Mouse (Mus musculus): ENCODE measurements around the gene Aebp1. TPM values are rescaled to one million over a fixed set of nuclear protein-coding genes. Genes with fewer than 3 reads are reported as not detected.

Gene Aebp1
- polyA plus RNA-seq, 1 experiment: 10.3 TPM

- WGBS: 85% methylated on average over 7 of the region's 7 CpGs
- H3K4me3 ChIP-seq (replicated peaks; ENCODE audit: insufficient read depth, low read depth, low read length): no peak overlapping the region
- H3K27me3 ChIP-seq (ENCODE audit: control insufficient read depth, insufficient read depth, low read length): no peaks in the 10 kb centered on the region
- H3K27ac ChIP-seq (ENCODE audit: insufficient read depth, low read length): no peak overlapping the region
- TF ChIP-seq POLR2A (IDR thresholded peaks at IDR 0.05; ENCODE audit: borderline replicate concordance, insufficient read depth, low read length): no peak
- TF ChIP-seq CTCF (IDR thresholded peaks at IDR 0.05; ENCODE audit: borderline replicate concordance, insufficient read depth, low read depth, low read length): no peak
- peaks cover 5% of the 10 kb centered on the region for H3K4me1 ChIP-seq (ENCODE audit: control insufficient read depth, insufficient read depth, low read length)
- no peak for DNase-seq
Observed at GRCm38 (mm10) chr11:5835057-5835456, 26.7 kb upstream of the Aebp1 start.

- Histone ChIP-seq H3K27me3 (ENCODE audit: control insufficient read depth, insufficient read depth, low read length) (no peaks in the 10 kb centered on the region), H3K4me1 (ENCODE audit: control insufficient read depth, insufficient read depth, low read length) (peaks cover 5% of the 10 kb centered on the region), H3K27ac (ENCODE audit: insufficient read depth, low read length) (no peak overlapping the region), H3K4me3 (replicated peaks; ENCODE audit: insufficient read depth, low read depth, low read length) (no peak overlapping the region)
- WGBS: 19% methylated on average over 1 of the region's 1 CpGs
- TF ChIP-seq POLR2A (IDR thresholded peaks at IDR 0.05; ENCODE audit: borderline replicate concordance, insufficient read depth, low read length) (no peak), CTCF (IDR thresholded peaks at IDR 0.05; ENCODE audit: borderline replicate concordance, insufficient read depth, low read depth, low read length) (no peak; the same call in 1 of the 2 replicates)
- DNase-seq: peak; percentile 44 to 45
Observed at GRCm38 (mm10) chr11:5836126-5836525, 25.6 kb upstream of the Aebp1 start.

- H3K4me1 ChIP-seq (ENCODE audit: control insufficient read depth, insufficient read depth, low read length): peaks cover 5% of the 10 kb centered on the region
- peak within 1 kb of the TSS; percentile 37 for H3K27ac ChIP-seq (ENCODE audit: insufficient read depth, low read length)
- under 1% methylated on average over 63 of the region's 63 CpGs for WGBS
- peak; percentile 59; the same call in 1 of the 2 replicates for TF ChIP-seq POLR2A (IDR thresholded peaks at IDR 0.05; ENCODE audit: borderline replicate concordance, insufficient read depth, low read length)
- TF ChIP-seq CTCF (IDR thresholded peaks at IDR 0.05; ENCODE audit: borderline replicate concordance, insufficient read depth, low read depth, low read length): peak; percentile 72
- H3K4me3 ChIP-seq (replicated peaks; ENCODE audit: insufficient read depth, low read depth, low read length): peak within 1 kb of the TSS; percentile 83
- DNase-seq: peak; percentile 93 to 94
- no peaks in the 10 kb centered on the region for H3K27me3 ChIP-seq (ENCODE audit: control insufficient read depth, insufficient read depth, low read length)
Observed at GRCm38 (mm10) chr11:5837251-5838246, 24.2 kb upstream of the Aebp1 start, which contains the start of gene Polm. Polm (minus strand) TSS chr11:5838016.

- H3K27me3 ChIP-seq (ENCODE audit: control insufficient read depth, insufficient read depth, low read length): no peaks in the 10 kb centered on the region
- DNase-seq: no peak
- 50% methylated on average over 7 of the region's 7 CpGs for WGBS
- TF ChIP-seq POLR2A (IDR thresholded peaks at IDR 0.05; ENCODE audit: borderline replicate concordance, insufficient read depth, low read length): no peak
- no peak for TF ChIP-seq CTCF (IDR thresholded peaks at IDR 0.05; ENCODE audit: borderline replicate concordance, insufficient read depth, low read depth, low read length)
- peaks cover 5% of the 10 kb centered on the region for H3K4me1 ChIP-seq (ENCODE audit: control insufficient read depth, insufficient read depth, low read length)
- no peak overlapping the region for H3K27ac ChIP-seq (ENCODE audit: insufficient read depth, low read length)
- H3K4me3 ChIP-seq (replicated peaks; ENCODE audit: insufficient read depth, low read depth, low read length): no peak overlapping the region
Observed at GRCm38 (mm10) chr11:5840346-5840745, 21.4 kb upstream of the Aebp1 start.

GRCm38 (mm10) chr11:5841751-5842150 lies 20.0 kb upstream of the Aebp1 start:
- WGBS: 84% methylated on average over 2 of the region's 2 CpGs
- no peak overlapping the region for H3K27ac ChIP-seq (ENCODE audit: insufficient read depth, low read length)
- H3K4me1 ChIP-seq (ENCODE audit: control insufficient read depth, insufficient read depth, low read length): no peaks in the 10 kb centered on the region
- no peak for DNase-seq
- TF ChIP-seq CTCF (IDR thresholded peaks at IDR 0.05; ENCODE audit: borderline replicate concordance, insufficient read depth, low read depth, low read length) (no peak), POLR2A (IDR thresholded peaks at IDR 0.05; ENCODE audit: borderline replicate concordance, insufficient read depth, low read length) (no peak)
- no peaks in the 10 kb centered on the region for H3K27me3 ChIP-seq (ENCODE audit: control insufficient read depth, insufficient read depth, low read length)
- H3K4me3 ChIP-seq (replicated peaks; ENCODE audit: insufficient read depth, low read depth, low read length): no peak overlapping the region

GRCm38 (mm10) chr11:5843131-5843530 lies 18.6 kb upstream of the Aebp1 start:
- no peak overlapping the region for H3K27ac ChIP-seq (ENCODE audit: insufficient read depth, low read length)
- no peaks in the 10 kb centered on the region for H3K4me1 ChIP-seq (ENCODE audit: control insufficient read depth, insufficient read depth, low read length)
- WGBS: 84% methylated on average over 3 of the region's 3 CpGs
- no peak overlapping the region for H3K4me3 ChIP-seq (replicated peaks; ENCODE audit: insufficient read depth, low read depth, low read length)
- no peak for TF ChIP-seq POLR2A (IDR thresholded peaks at IDR 0.05; ENCODE audit: borderline replicate concordance, insufficient read depth, low read length)
- no peak for TF ChIP-seq CTCF (IDR thresholded peaks at IDR 0.05; ENCODE audit: borderline replicate concordance, insufficient read depth, low read depth, low read length)
- no peaks in the 10 kb centered on the region for H3K27me3 ChIP-seq (ENCODE audit: control insufficient read depth, insufficient read depth, low read length)
- DNase-seq: no peak

- H3K27ac ChIP-seq (ENCODE audit: insufficient read depth, low read length): no peak overlapping the region
- WGBS: 56% methylated on average over 7 of the region's 7 CpGs
- DNase-seq: no peak
- H3K27me3 ChIP-seq (ENCODE audit: control insufficient read depth, insufficient read depth, low read length): no peaks in the 10 kb centered on the region
- H3K4me3 ChIP-seq (replicated peaks; ENCODE audit: insufficient read depth, low read depth, low read length): no peak overlapping the region
- TF ChIP-seq CTCF (IDR thresholded peaks at IDR 0.05; ENCODE audit: borderline replicate concordance, insufficient read depth, low read depth, low read length) (no peak), POLR2A (IDR thresholded peaks at IDR 0.05; ENCODE audit: borderline replicate concordance, insufficient read depth, low read length) (no peak)
- no peaks in the 10 kb centered on the region for H3K4me1 ChIP-seq (ENCODE audit: control insufficient read depth, insufficient read depth, low read length)
Observed at GRCm38 (mm10) chr11:5846639-5847345, 15.0 kb upstream of the Aebp1 start.

All from cerebellum, adult 2 months (tissue).